Mouse (Mus musculus) v-Abl transformed pro-B cells (cell line): ENCODE results near the gene Syne1.

ENCODE experiments used
- in situ Hi-C, 2 experiments: fragments of 400-800 bp; cut with MboI; formaldehyde crosslinking; loops; one replicate each; pipeline ENCODE4 v1.15.1; 2025; ENCODE audit not compliant: unreplicated experiment in 2 of 2

Gene Syne1

GRCm38 (mm10) chr10:5522904-5523303, 28.4 kb downstream of the Syne1 start:
- in situ Hi-C loops: no loop called here

GRCm38 (mm10) chr10:5522276-5522675, 29.0 kb downstream of the Syne1 start:
- in situ Hi-C loops: no loop called here

GRCm38 (mm10) chr10:5520695-5521094, 30.6 kb downstream of the Syne1 start:
- in situ Hi-C loops: no loop called here

- in situ Hi-C loops: no loop called here
These were observed 36.0 kb downstream of the Syne1 start for GRCm38 (mm10) chr10:5515330-5515729.

GRCm38 (mm10) chr10:5514134-5514533, 37.1 kb downstream of the Syne1 start:
- in situ Hi-C loops: no loop called here

GRCm38 (mm10) chr10:5512285-5512684, 39.0 kb downstream of the Syne1 start:
- in situ Hi-C loops: no loop called here

GRCm38 (mm10) chr10:5511403-5511802, 39.9 kb downstream of the Syne1 start:
- in situ Hi-C loops: no loop called here

GRCm38 (mm10) chr10:5507478-5507877, 43.8 kb downstream of the Syne1 start:
- in situ Hi-C loops: no loop called here

GRCm38 (mm10) chr10:5504761-5505160, 46.5 kb downstream of the Syne1 start:
- in situ Hi-C loops: no loop called here

GRCm38 (mm10) chr10:5503909-5504308, 47.4 kb downstream of the Syne1 start:
- in situ Hi-C loops: no loop called here

GRCm38 (mm10) chr10:5499684-5500369, 51.5 kb downstream of the Syne1 start:
- in situ Hi-C loops: loop anchor here in 1 of 2 experiments (25.0 kb wide), 1 partner anchor 913 kb away; no protein-coding TSS in a partner anchor

- in situ Hi-C loops: loop anchor here in 1 of 2 experiments (25.0 kb wide), 1 partner anchor 911 kb away; no protein-coding TSS in a partner anchor
These were observed 53.4 kb downstream of the Syne1 start for GRCm38 (mm10) chr10:5497859-5498258.

- in situ Hi-C loops: loop anchor here in 1 of 2 experiments (25.0 kb wide), 1 partner anchor 904 kb away; no protein-coding TSS in a partner anchor
These were observed 60.2 kb downstream of the Syne1 start for GRCm38 (mm10) chr10:5491050-5491449.

GRCm38 (mm10) chr10:5490029-5490428, 61.3 kb downstream of the Syne1 start:
- in situ Hi-C loops: loop anchor here in 1 of 2 experiments (25.0 kb wide), 1 partner anchor 903 kb away; no protein-coding TSS in a partner anchor

- in situ Hi-C loops: loop anchor here in 1 of 2 experiments (25.0 kb wide), 1 partner anchor 901 kb away; no protein-coding TSS in a partner anchor
These were observed 63.2 kb downstream of the Syne1 start for GRCm38 (mm10) chr10:5488097-5488496.

GRCm38 (mm10) chr10:5480552-5481550, 70.4 kb downstream of the Syne1 start:
- in situ Hi-C loops: loop anchor here in 1 of 2 experiments (5.0 to 25.0 kb wide), 2 partner anchors 366 to 894 kb away; no protein-coding TSS in a partner anchor

- in situ Hi-C loops: loop anchor here in 1 of 2 experiments (5.0 to 25.0 kb wide), 2 partner anchors 367 to 893 kb away; no protein-coding TSS in a partner anchor
These were observed 71.2 kb downstream of the Syne1 start for GRCm38 (mm10) chr10:5480097-5480496.

- in situ Hi-C loops: no loop called here
These were observed 82.6 kb downstream of the Syne1 start for GRCm38 (mm10) chr10:5468638-5469037.

GRCm38 (mm10) chr10:5453830-5454229, 97.5 kb downstream of the Syne1 start:
- in situ Hi-C loops: no loop called here

- in situ Hi-C loops: no loop called here
These were observed 101.3 kb downstream of the Syne1 start for GRCm38 (mm10) chr10:5449944-5450343.
